Mouse (Mus musculus): ENCODE measurements around the gene Hax1. TPM values are rescaled to one million over a fixed set of nuclear protein-coding genes. Genes with fewer than 3 reads are reported as not detected.

The Hax1 gene
- polyA plus RNA-seq, 1 experiment from 2014 or later = 122 TPM

GRCm38 (mm10) chr3:89961436-89961835 lies 37.1 kb downstream of the Hax1 start:
- Histone ChIP-seq H3K9me3 (no peaks in the 10 kb centered on the region), H3K9ac (no peak overlapping the region), H3K4me2 (peak overlapping the region; percentile 98), H3K4me1 (peaks cover 35% of the 10 kb centered on the region), H3K4me3 (replicated peaks) (peak overlapping the region; percentile 75), H3K27ac (peak overlapping the region; percentile 96), H3K36me3 (peaks cover 22% of the 10 kb centered on the region), H3K27me3 (replicated peaks) (no peaks in the 10 kb centered on the region)
- 49% methylated on average over 4 of the region's 4 CpGs for WGBS
- no peak for ATAC-seq (ENCODE audit: insufficient read depth, low FRiP score, low read depth)

- Histone ChIP-seq H3K36me3 (peaks cover 32% of the 10 kb centered on the region), H3K4me3 (replicated peaks) (peak overlapping the region; percentile 75), H3K4me2 (peak overlapping the region; percentile 98), H3K27me3 (replicated peaks) (no peaks in the 10 kb centered on the region), H3K9me3 (no peaks in the 10 kb centered on the region), H3K4me1 (peaks cover 35% of the 10 kb centered on the region), H3K9ac (peak overlapping the region; percentile 72), H3K27ac (0 out of 2 replicates have a peak overlapping the region, but pooled peaks have one; percentile 96)
- 1% methylated on average over 30 of the region's 30 CpGs for WGBS
- ATAC-seq (ENCODE audit: insufficient read depth, low FRiP score, low read depth) = peak; percentile 89
Observed at GRCm38 (mm10) chr3:89960469-89960868, 38.1 kb downstream of the Hax1 start.

DNA sequence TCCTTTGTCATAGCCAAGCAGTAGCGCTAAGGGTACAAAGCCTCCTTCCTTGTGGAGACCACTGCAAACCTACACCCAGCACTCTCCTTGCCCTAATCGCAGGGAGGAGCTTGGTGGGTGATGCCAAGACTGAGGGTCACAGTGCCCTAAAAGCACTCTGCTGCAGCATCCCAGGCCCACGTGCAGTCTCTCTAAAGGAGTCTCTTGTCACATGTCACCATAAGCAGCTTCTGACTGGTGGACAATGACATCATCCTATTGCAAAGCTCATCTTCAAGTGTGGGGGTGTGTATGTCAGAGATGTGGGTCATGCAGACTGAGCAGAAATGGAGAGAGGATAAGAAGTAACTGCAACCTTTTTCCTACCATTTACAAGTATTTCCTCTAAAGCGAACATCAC lies 39.1 kb downstream of the Hax1 start:
- Histone ChIP-seq H3K27me3 (replicated peaks) (no peaks in the 10 kb centered on the region), H3K9me3 (no peaks in the 10 kb centered on the region), H3K36me3 (peaks cover 35% of the 10 kb centered on the region), H3K4me3 (replicated peaks) (no peak overlapping the region), H3K4me2 (no peak overlapping the region; the same call in 1 of the 2 replicates), H3K9ac (no peak overlapping the region), H3K27ac (no peak overlapping the region), H3K4me1 (peaks cover 29% of the 10 kb centered on the region)
- no peak for ATAC-seq (ENCODE audit: insufficient read depth, low FRiP score, low read depth)
- WGBS = 76% methylated on average over 4 of the region's 4 CpGs

- peaks cover 27% of the 10 kb centered on the region for H3K4me1 ChIP-seq
- H3K9ac ChIP-seq = no peak overlapping the region
- no peak overlapping the region for H3K4me3 ChIP-seq (replicated peaks)
- H3K36me3 ChIP-seq = peaks cover 44% of the 10 kb centered on the region
- H3K27ac ChIP-seq = no peak overlapping the region
- H3K9me3 ChIP-seq = no peaks in the 10 kb centered on the region
- no peak for ATAC-seq (ENCODE audit: insufficient read depth, low FRiP score, low read depth)
- no peaks in the 10 kb centered on the region for H3K27me3 ChIP-seq (replicated peaks)
- no peak overlapping the region for H3K4me2 ChIP-seq
- WGBS = 92% methylated on average over 9 of the region's 9 CpGs
Observed at GRCm38 (mm10) chr3:89957880-89958279, 40.7 kb downstream of the Hax1 start.

GRCm38 (mm10) chr3:89956177-89956971 lies 42.2 kb downstream of the Hax1 start:
- Histone ChIP-seq H3K4me1 (peaks cover 19% of the 10 kb centered on the region), H3K9ac (no peak overlapping the region), H3K27me3 (replicated peaks) (no peaks in the 10 kb centered on the region), H3K27ac (no peak overlapping the region), H3K36me3 (peaks cover 53% of the 10 kb centered on the region), H3K4me3 (replicated peaks) (no peak overlapping the region), H3K4me2 (no peak overlapping the region), H3K9me3 (no peaks in the 10 kb centered on the region)
- 89% methylated on average over 7 of the region's 7 CpGs for whole genome bisulfite sequencing
- ATAC-seq (ENCODE audit: insufficient read depth, low FRiP score, low read depth) = no peak

DNA sequence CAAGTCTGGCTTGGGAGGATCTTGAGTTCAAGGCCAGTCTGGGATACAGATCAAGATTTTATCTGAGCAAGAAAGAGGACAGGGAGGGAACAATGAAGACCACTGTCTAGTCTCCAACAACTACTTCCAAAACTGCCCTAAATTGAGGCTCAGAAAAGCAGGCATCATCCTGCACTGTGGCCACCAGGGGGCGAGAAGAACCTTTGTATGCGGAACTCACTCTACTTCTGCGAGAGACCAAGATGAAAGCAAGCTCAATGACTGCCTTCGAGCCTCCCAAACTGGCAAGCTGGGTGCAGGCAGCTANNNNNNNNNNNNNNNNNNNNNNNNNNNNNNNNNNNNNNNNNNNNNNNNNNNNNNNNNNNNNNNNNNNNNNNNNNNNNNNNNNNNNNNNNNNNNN lies 45.2 kb downstream of the Hax1 start:
- Histone ChIP-seq H3K9ac (no peak overlapping the region), H3K4me3 (replicated peaks) (no peak overlapping the region), H3K27me3 (replicated peaks) (no peaks in the 10 kb centered on the region), H3K36me3 (peaks cover 70% of the 10 kb centered on the region), H3K4me2 (no peak overlapping the region), H3K27ac (no peak overlapping the region), H3K9me3 (no peaks in the 10 kb centered on the region), H3K4me1 (no peaks in the 10 kb centered on the region)
- ATAC-seq (ENCODE audit: insufficient read depth, low FRiP score, low read depth) = no peak
- 5% methylated on average over 4 of the region's 4 CpGs for WGBS

- Histone ChIP-seq H3K36me3 (peaks cover 78% of the 10 kb centered on the region), H3K4me3 (replicated peaks) (no peak overlapping the region), H3K9ac (no peak overlapping the region), H3K4me2 (no peak overlapping the region), H3K9me3 (no peaks in the 10 kb centered on the region), H3K4me1 (no peaks in the 10 kb centered on the region), H3K27me3 (replicated peaks) (no peaks in the 10 kb centered on the region), H3K27ac (no peak overlapping the region)
- WGBS = 84% methylated on average over 6 of the region's 6 CpGs
- no peak for ATAC-seq (ENCODE audit: insufficient read depth, low FRiP score, low read depth)
Observed at GRCm38 (mm10) chr3:89948655-89949054, 49.9 kb downstream of the Hax1 start.

GRCm38 (mm10) chr3:89948021-89948420 lies 50.6 kb downstream of the Hax1 start:
- no peaks in the 10 kb centered on the region for H3K27me3 ChIP-seq (replicated peaks)
- no peak overlapping the region for H3K9ac ChIP-seq
- no peaks in the 10 kb centered on the region for H3K9me3 ChIP-seq
- WGBS = 90% methylated on average over 11 of the region's 11 CpGs
- no peak for ATAC-seq (ENCODE audit: insufficient read depth, low FRiP score, low read depth)
- H3K36me3 ChIP-seq = peaks cover 78% of the 10 kb centered on the region
- no peak overlapping the region for H3K4me3 ChIP-seq (replicated peaks)
- H3K27ac ChIP-seq = no peak overlapping the region
- no peak overlapping the region for H3K4me2 ChIP-seq
- H3K4me1 ChIP-seq = no peaks in the 10 kb centered on the region

Small RNAs within 50 kb of the gene (microRNA-seq; reads per million reads assigned to microRNA genes)
- 0.77 reads per million for gene Mir7669

Other genes with a start within 250 kb of the Hax1 start
- 1.4 and 1.6 TPM in 2 replicates for gene Chrnb2, start 234.1 kb downstream of the Hax1 start, polyA plus RNA-seq (2015; fragmentation: Nextera tagmentation; extraction: Ambion mirVana)
- 11.2 and 11.7 TPM in 2 replicates for gene Ube2q1, start 225.2 kb downstream of the Hax1 start, polyA plus RNA-seq (2015; fragmentation: Nextera tagmentation; extraction: Ambion mirVana)
- 3.6 and 3.7 TPM in 2 replicates for gene She, start 167.4 kb downstream of the Hax1 start, polyA plus RNA-seq (2015; fragmentation: Nextera tagmentation; extraction: Ambion mirVana)
- gene Il6ra, start 85.6 kb downstream of the Hax1 start, polyA plus RNA-seq (2015; fragmentation: Nextera tagmentation; extraction: Ambion mirVana) = 3.2 TPM in 2 replicates
- 12.7 and 13.4 TPM in 2 replicates for gene Atp8b2, start 35.3 kb downstream of the Hax1 start, polyA plus RNA-seq (2015; fragmentation: Nextera tagmentation; extraction: Ambion mirVana)
- 163 and 166 TPM in 2 replicates for gene 4933434E20Rik, start 52.9 kb upstream of the Hax1 start, polyA plus RNA-seq (2015; fragmentation: Nextera tagmentation; extraction: Ambion mirVana)
- gene Ubap2l, start 53.8 kb upstream of the Hax1 start, polyA plus RNA-seq (2015; fragmentation: Nextera tagmentation; extraction: Ambion mirVana) = 170 and 189 TPM in 2 replicates
- 505 and 543 TPM in 2 replicates for gene Tpm3, start 73.9 kb upstream of the Hax1 start, polyA plus RNA-seq (2015; fragmentation: Nextera tagmentation; extraction: Ambion mirVana)
- gene Nup210l, start 105.4 kb upstream of the Hax1 start, polyA plus RNA-seq (2015; fragmentation: Nextera tagmentation; extraction: Ambion mirVana) = 0.19 and 0.27 TPM in 2 replicates
- 1,026 and 1,361 TPM in 2 replicates for gene Rps27, start 214.9 kb upstream of the Hax1 start, polyA plus RNA-seq (2015; fragmentation: Nextera tagmentation; extraction: Ambion mirVana)
- gene Rab13, start 214.9 kb upstream of the Hax1 start, polyA plus RNA-seq (2015; fragmentation: Nextera tagmentation; extraction: Ambion mirVana) = 30.9 and 31.0 TPM in 2 replicates
- 109 and 115 TPM in 2 replicates for gene Jtb, start 232.8 kb upstream of the Hax1 start, polyA plus RNA-seq (2015; fragmentation: Nextera tagmentation; extraction: Ambion mirVana)
- 21.4 and 22.5 TPM in 2 replicates for gene Creb3l4, start 244.7 kb upstream of the Hax1 start, polyA plus RNA-seq (2015; fragmentation: Nextera tagmentation; extraction: Ambion mirVana)
- gene Slc39a1, start 249.4 kb upstream of the Hax1 start, polyA plus RNA-seq (2015; fragmentation: Nextera tagmentation; extraction: Ambion mirVana) = 104 and 111 TPM in 2 replicates

Data from stomach, embryonic 15.5 days (tissue).